Mouse (Mus musculus) MEL (cell line): ENCODE measurements around the gene Endod1. TPM values are rescaled to one million over a fixed set of nuclear protein-coding genes. Genes with fewer than 3 reads are reported as not detected.
"Not testable (repeated sequence)": the region's sequence is repeated elsewhere in the genome, so short reads cannot be mapped to it uniquely, and the experiment has no call there.

ENCODE experiments used
- DNase-seq: peaks from one replicate; pipeline ENCODE4 v3.0.0; 2011; ENCODE audit warnings: low read depth, low spot score
- H3K27ac ChIP-seq: 2 replicates; pipeline ENCODE4 v1.5.1; 2012; ENCODE audit warnings: low read depth, mild to moderate bottlenecking, control low read depth, low read length, moderate library complexity; ENCODE audit not compliant: control insufficient read depth
- H3K27me3 ChIP-seq, 2 experiments: fragments of 150-350 bp in 1 of 2; sonication (generic) in 1 of 2; 2 replicates each; pipeline ENCODE4 v1.6.1; 2012; ENCODE audit warnings: low read length in 2 of 2, mild to moderate bottlenecking in 2 of 2, improper control_type of control experiment in 1 of 2, moderate library complexity in 1 of 2; ENCODE audit not compliant: insufficient read depth in 2 of 2, control insufficient read depth in 1 of 2
- H3K36me3 ChIP-seq, 2 experiments: 2 replicates each; pipeline ENCODE4 v1.6.1; 2012 to 2014; ENCODE audit warnings: low read length in 2 of 2, improper control_type of control experiment in 1 of 2, inconsistent platforms in 1 of 2, mild to moderate bottlenecking in 1 of 2; ENCODE audit not compliant: insufficient read depth in 2 of 2, control insufficient read depth in 1 of 2
- H3K4me1 ChIP-seq, 2 experiments: fragments of 150-350 bp in 1 of 2; sonication (generic) in 1 of 2; 2 replicates each; pipeline ENCODE4 v1.6.1; 2012; ENCODE audit warnings: low read length in 2 of 2, improper control_type of control experiment in 1 of 2, mild to moderate bottlenecking in 1 of 2; ENCODE audit not compliant: insufficient read depth in 2 of 2, control insufficient read depth in 1 of 2
- H3K4me3 ChIP-seq, 2 experiments: fragments of 150-350 bp in 1 of 2; sonication (generic) in 1 of 2; 2 replicates each; pipeline ENCODE4 v1.5.1; 2012; ENCODE audit warnings: low read depth in 2 of 2, low read length in 2 of 2, mild to moderate bottlenecking in 2 of 2, moderate library complexity in 2 of 2, control low read depth in 1 of 2, improper control_type of control experiment in 1 of 2; ENCODE audit not compliant: control insufficient read depth in 1 of 2, insufficient read depth in 1 of 2
- H3K79me2 ChIP-seq: 2 replicates; pipeline ENCODE4 v1.6.1; 2012; ENCODE audit warnings: mild to moderate bottlenecking, low read length, moderate library complexity; ENCODE audit not compliant: control insufficient read depth, poor library complexity, insufficient read depth
- H3K9ac ChIP-seq: 2 replicates; pipeline ENCODE4 v1.6.1; 2012; ENCODE audit warnings: low read depth, mild to moderate bottlenecking, control low read depth, low read length, moderate library complexity; ENCODE audit not compliant: control insufficient read depth, poor library complexity, severe bottlenecking
- H3K9me3 ChIP-seq: fragments of 150-350 bp; sonication (generic); replicated peaks from 2 replicates; pipeline ENCODE4 v1.6.1; 2012; ENCODE audit warnings: mild to moderate bottlenecking, low read length, improper control_type of control experiment, moderate library complexity; ENCODE audit not compliant: insufficient read depth
- BHLHE40 ChIP-seq: IDR thresholded peaks from 2 replicates; pipeline ENCODE4 v1.6.1; 2012; ENCODE audit warnings: low read depth, mild to moderate bottlenecking, inconsistent platforms, low read length, improper control_type of control experiment, borderline replicate concordance
- CHD1 ChIP-seq: IDR thresholded peaks from 2 replicates; pipeline ENCODE4 v1.6.1; 2012; ENCODE audit warnings: low read depth, mild to moderate bottlenecking, inconsistent platforms, low read length, improper control_type of control experiment
- CTCF ChIP-seq, 3 experiments: IDR thresholded peaks in 2 of 3; conservative IDR thresholded peaks in 1 of 3; 2 replicates each; pipeline ENCODE4 v1.5.1; 2011 to 2012; ENCODE audit warnings: low read length in 3 of 3, low read depth in 2 of 3, mild to moderate bottlenecking in 2 of 3, improper control_type of control experiment in 1 of 3, inconsistent platforms in 1 of 3, mixed read lengths in 1 of 3, moderate library complexity in 1 of 3; ENCODE audit not compliant: control insufficient read depth in 1 of 3, insufficient read depth in 1 of 3, poor library complexity in 1 of 3, severe bottlenecking in 1 of 3
- EP300 ChIP-seq, 2 experiments: IDR thresholded peaks; 2 replicates each; pipeline ENCODE4 v1.6.1; 2011; ENCODE audit warnings: improper control_type of control experiment in 2 of 2, low read length in 2 of 2, low read depth in 1 of 2, mild to moderate bottlenecking in 1 of 2
- GABPA ChIP-seq: IDR thresholded peaks from 2 replicates; pipeline ENCODE4 v1.6.1; 2012; ENCODE audit warnings: low read depth, mild to moderate bottlenecking, inconsistent platforms, low read length, improper control_type of control experiment, moderate library complexity
- GATA1 ChIP-seq: IDR thresholded peaks from 2 replicates; pipeline ENCODE4 v1.6.1; 2011; ENCODE audit warnings: low read depth, low read length, improper control_type of control experiment
- HCFC1 ChIP-seq: IDR thresholded peaks from 2 replicates; pipeline ENCODE4 v1.6.1; 2012; ENCODE audit warnings: low read depth, mild to moderate bottlenecking, inconsistent platforms, low read length, improper control_type of control experiment, moderate library complexity
- JUND ChIP-seq: IDR thresholded peaks from 2 replicates; pipeline ENCODE4 v1.6.1; 2011; ENCODE audit warnings: low read depth, mild to moderate bottlenecking, improper control_type of control experiment, low read length
- MAX ChIP-seq: IDR thresholded peaks from 2 replicates; pipeline ENCODE4 v1.6.1; 2011; ENCODE audit warnings: low read length, improper control_type of control experiment
- MAZ ChIP-seq: IDR thresholded peaks from 2 replicates; pipeline ENCODE4 v1.6.1; 2012; ENCODE audit warnings: low read depth, mild to moderate bottlenecking, inconsistent platforms, low read length, improper control_type of control experiment
- MXI1 ChIP-seq: IDR thresholded peaks from 2 replicates; pipeline ENCODE4 v1.6.1; 2011; ENCODE audit warnings: mild to moderate bottlenecking, low read depth, low read length, improper control_type of control experiment
- MYC ChIP-seq: IDR thresholded peaks from 2 replicates; pipeline ENCODE4 v1.6.1; 2011; ENCODE audit warnings: low read depth, mild to moderate bottlenecking, low read length, improper control_type of control experiment, moderate library complexity
- NRF1 ChIP-seq: IDR thresholded peaks from 2 replicates; pipeline ENCODE4 v1.6.1; 2014; ENCODE audit warnings: low read depth, mild to moderate bottlenecking, inconsistent platforms, low read length, improper control_type of control experiment, moderate library complexity; ENCODE audit not compliant: poor library complexity, insufficient read depth, severe bottlenecking
- POLR2AphosphoS5 ChIP-seq: IDR thresholded peaks from 2 replicates; pipeline ENCODE4 v1.6.1; 2012; ENCODE audit warnings: low read depth, borderline replicate concordance, mild to moderate bottlenecking, inconsistent platforms, low read length, moderate library complexity, mixed read lengths
- RAD21 ChIP-seq: IDR thresholded peaks from 2 replicates; pipeline ENCODE4 v1.6.1; 2011; ENCODE audit warnings: mild to moderate bottlenecking, low read depth, low read length, improper control_type of control experiment
- SIN3A ChIP-seq: IDR thresholded peaks from 2 replicates; pipeline ENCODE4 v1.6.1; 2012; ENCODE audit warnings: low read length, improper control_type of control experiment, inconsistent platforms
- SMC3 ChIP-seq: IDR thresholded peaks from 2 replicates; pipeline ENCODE4 v1.6.1; 2011; ENCODE audit warnings: low read depth, low read length, improper control_type of control experiment
- TCF12 ChIP-seq: IDR thresholded peaks from 2 replicates; pipeline ENCODE4 v1.6.1; 2014; ENCODE audit warnings: low read depth, mild to moderate bottlenecking, inconsistent platforms, low read length, improper control_type of control experiment, moderate library complexity
- ZC3H11A ChIP-seq: IDR thresholded peaks from 2 replicates; pipeline ENCODE4 v1.6.1; 2012; ENCODE audit warnings: low read depth, mild to moderate bottlenecking, inconsistent platforms, low read length, improper control_type of control experiment
- polyA plus RNA-seq, 2 experiments: library from polyadenylated mRNA; stranded (reverse) in 1 of 2; unstranded in 1 of 2; fragments of >175 nt in 1 of 2; fragments of >200 nt in 1 of 2; gene quantifications; 2 replicates each; pipeline versions ENCODE4 v1.2.1 to v1.2.4; 2012; ENCODE audit warnings: low replicate concordance in 2 of 2, low read depth in 1 of 2; ENCODE audit not compliant: insufficient read length in 2 of 2, insufficient read depth in 1 of 2, missing spikeins in 1 of 2
- total RNA-seq: library from RNA; depleted of rRNA; stranded (reverse); fragments of 300-350 nt; gene quantifications from 2 replicates; pipeline ENCODE4 v1.2.3, GENCODE M21; 2012

Endod1 gene
- total and polyA plus RNA-seq, 3 experiments: 31.1 to 33.7 TPM; not detected in 1

DNA sequence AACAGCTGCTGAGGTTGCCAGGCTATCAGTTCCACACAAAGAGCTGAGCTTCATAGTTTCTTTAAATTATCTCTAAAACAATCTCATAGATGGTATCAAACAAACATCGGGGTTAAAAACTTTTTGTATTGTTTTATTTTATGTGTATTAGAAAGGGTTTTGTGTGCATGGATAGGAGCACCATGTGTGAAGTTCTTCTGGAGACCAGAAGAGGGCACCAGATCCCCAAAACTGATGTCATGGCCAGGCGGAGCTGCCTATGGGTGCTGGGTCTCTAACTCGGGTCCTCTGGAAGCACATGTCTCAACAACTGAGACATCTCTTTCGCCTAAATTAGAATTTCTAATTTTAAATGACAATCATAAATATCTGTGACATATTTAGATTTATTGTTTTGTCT lies 32.9 kb downstream of the Endod1 start:
- Histone ChIP-seq H3K4me1 (0 out of 4 replicates have a peak, but pooled peaks cover 0 to 6% of the 10 kb centered on the region in 2 experiments), H3K27me3 (no peaks in the 10 kb centered on the region), H3K4me3 (no peak overlapping the region), H3K9ac (no peak overlapping the region), H3K79me2 (no peaks in the 10 kb centered on the region), H3K36me3 (no peaks in the 10 kb centered on the region), H3K27ac (no peak overlapping the region), H3K9me3 (no peaks in the 10 kb centered on the region)
- TF ChIP-seq SIN3A: peak; percentile 51; the same call in 1 of the 2 replicates
- TF ChIP-seq NRF1: no peak
- peak; percentile 98 for TF ChIP-seq MYC
- TF ChIP-seq ZC3H11A: peak; percentile 100
- peak; percentile 100 for TF ChIP-seq SMC3
- TF ChIP-seq CTCF (IDR thresholded peaks at IDR 0.05 in 2 of 3, conservative IDR thresholded peaks at IDR 0.05 in 1 of 3; ENCODE audit: control insufficient read depth in 1 of 3, insufficient read depth in 1 of 3, low read depth in 2 of 3, low read length in 3 of 3, poor library complexity in 1 of 3, severe bottlenecking in 1 of 3): peak in 2 of 3 experiments; percentile 98 to 99
- TF ChIP-seq JUND: peak; percentile 26; the same call in 1 of the 2 replicates
- TF ChIP-seq GATA1: no peak
- TF ChIP-seq MXI1: no peak
- 0 out of 2 replicates have a peak, but pooled peaks have one; percentile 11 for TF ChIP-seq HCFC1
- peak; percentile 89 for TF ChIP-seq MAX
- 0 out of 2 replicates have a peak, but pooled peaks have one; percentile 18 for TF ChIP-seq TCF12
- DNase-seq: peak; percentile 89

DNA sequence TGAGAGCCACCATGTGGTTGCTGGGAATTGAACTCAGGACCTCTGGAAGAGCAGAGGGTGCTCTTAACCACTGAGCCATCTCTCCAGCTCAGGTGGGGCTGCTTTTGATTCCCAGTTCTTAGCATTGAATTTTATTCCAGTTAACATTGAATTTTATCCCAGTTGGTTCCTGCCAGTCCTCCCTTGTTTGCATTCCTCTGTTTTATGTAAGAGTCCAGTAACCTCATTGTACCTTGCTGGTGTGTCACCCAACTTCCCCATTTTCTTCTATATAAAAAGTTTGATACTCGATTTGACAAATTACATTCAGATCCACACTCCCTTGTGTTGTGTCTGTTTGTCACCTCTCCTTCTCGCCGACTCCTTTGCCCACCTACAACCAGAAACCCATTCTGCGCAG lies 35.4 kb downstream of the Endod1 start:
- not testable (repeated sequence) for H3K9ac ChIP-seq, H3K4me3 ChIP-seq, H3K79me2 ChIP-seq, H3K9me3 ChIP-seq, H3K36me3 ChIP-seq, H3K4me1 ChIP-seq, H3K27me3 ChIP-seq, H3K27ac ChIP-seq
- DNase-seq: peak; percentile 53
- 0 out of 2 replicates have a peak, but pooled peaks have one; percentile 29 for TF ChIP-seq MYC

GRCm38 (mm10) chr9:14342041-14342668 lies 39.2 kb downstream of the Endod1 start:
- Histone ChIP-seq H3K36me3 (no peaks in the 10 kb centered on the region), H3K9ac (no peak overlapping the region), H3K4me3 (no peak overlapping the region), H3K9me3 (no peaks in the 10 kb centered on the region), H3K27ac (no peak overlapping the region), H3K79me2 (no peaks in the 10 kb centered on the region), H3K27me3 (no peaks in the 10 kb centered on the region), H3K4me1 (0 out of 4 replicates have a peak, but pooled peaks cover 0 to 6% of the 10 kb centered on the region in 2 experiments)
- peak; percentile 90 for DNase-seq
- peak; percentile 99 to 100 (median 100); a peak in 5 of 6 replicates for TF ChIP-seq CTCF (IDR thresholded peaks at IDR 0.05 in 2 of 3, conservative IDR thresholded peaks at IDR 0.05 in 1 of 3; ENCODE audit: control insufficient read depth in 1 of 3, insufficient read depth in 1 of 3, low read depth in 2 of 3, low read length in 3 of 3, poor library complexity in 1 of 3, severe bottlenecking in 1 of 3)
- TF ChIP-seq BHLHE40: peak; percentile 31; the same call in 1 of the 2 replicates
- no peak for TF ChIP-seq CHD1
- TF ChIP-seq MAZ: 0 out of 2 replicates have a peak, but pooled peaks have one; percentile 26
- TF ChIP-seq SMC3: peak; percentile 100
- TF ChIP-seq GABPA: no peak
- TF ChIP-seq RAD21: peak; percentile 100
- TF ChIP-seq POLR2AphosphoS5: no peak
- 0 out of 2 replicates have a peak, but pooled peaks have one; percentile 61 for TF ChIP-seq JUND
- TF ChIP-seq MYC: peak; percentile 32; the same call in 1 of the 2 replicates
- TF ChIP-seq MXI1: 0 out of 2 replicates have a peak, but pooled peaks have one; percentile 22
- TF ChIP-seq EP300 (IDR thresholded peaks at IDR 0.05; ENCODE audit: low read depth in 1 of 2, low read length in 2 of 2): no peak
- no peak for TF ChIP-seq GATA1
- peak; percentile 59; the same call in 1 of the 2 replicates for TF ChIP-seq SIN3A
- peak; percentile 100 for TF ChIP-seq ZC3H11A
